Mouse (Mus musculus) CH12.LX (cell line): ENCODE results near the gene Usp13. TPM values are rescaled to one million over a fixed set of nuclear protein-coding genes. Genes with fewer than 3 reads are reported as not detected.

Source experiments
- DNase-seq: peaks from one replicate; pipeline ENCODE4 v3.0.0-alpha.2; 2013; ENCODE audit errors: extremely low read depth
- H3K27ac ChIP-seq: 2 replicates; pipeline ENCODE4 v1.5.1; 2012; ENCODE audit warnings: low read depth, mild to moderate bottlenecking, control low read depth, moderate library complexity; ENCODE audit not compliant: insufficient read depth
- H3K27me3 ChIP-seq: replicated peaks from 2 replicates; pipeline ENCODE3; 2012; ENCODE audit warnings: inconsistent platforms
- H3K36me3 ChIP-seq, 2 experiments: replicated peaks in 1 of 2; 2 replicates each; pipeline versions ENCODE3 to v1.6.1; 2012; ENCODE audit warnings: inconsistent platforms in 1 of 2, low read length in 1 of 2, mild to moderate bottlenecking in 1 of 2, mixed read lengths in 1 of 2, moderate library complexity in 1 of 2; ENCODE audit not compliant: control insufficient read depth in 1 of 2, insufficient read depth in 1 of 2
- H3K4me1 ChIP-seq, 2 experiments: 2 replicates each; pipeline ENCODE4 v1.6.1; 2012; ENCODE audit warnings: inconsistent platforms in 1 of 2, moderate library complexity in 1 of 2; ENCODE audit not compliant: insufficient read depth in 2 of 2, control insufficient read depth in 1 of 2
- H3K4me2 ChIP-seq: 2 replicates; pipeline ENCODE4 v1.6.1; 2012; ENCODE audit warnings: low read depth, mild to moderate bottlenecking, control low read depth; ENCODE audit not compliant: poor library complexity, insufficient read depth, severe bottlenecking
- H3K4me3 ChIP-seq, 3 experiments: fragments of 150-350 bp in 1 of 3; sonication (generic) in 1 of 3; replicated peaks in 1 of 3; 2 replicates each; pipeline versions ENCODE3 to v1.5.1; 2011 to 2012; ENCODE audit warnings: low read depth in 2 of 3, low read length in 2 of 3, mild to moderate bottlenecking in 2 of 3, moderate library complexity in 2 of 3, control low read depth in 1 of 3, improper control_type of control experiment in 1 of 3, inconsistent platforms in 1 of 3, mixed read lengths in 1 of 3; ENCODE audit not compliant: poor library complexity in 1 of 3
- H3K79me2 ChIP-seq: replicated peaks from 2 replicates; pipeline ENCODE4 v1.6.1; 2012; ENCODE audit warnings: mild to moderate bottlenecking, moderate library complexity; ENCODE audit not compliant: control insufficient read depth, poor library complexity, insufficient read depth, severe bottlenecking; ENCODE audit errors: extremely low read depth
- H3K9ac ChIP-seq: 2 replicates; pipeline ENCODE4 v1.6.1; 2012; ENCODE audit warnings: low read depth, mild to moderate bottlenecking, control low read depth, moderate library complexity; ENCODE audit not compliant: insufficient read depth
- H3K9me3 ChIP-seq: replicated peaks from 2 replicates; pipeline ENCODE3; 2012; ENCODE audit warnings: low read length, inconsistent platforms, mixed read lengths
- E2F4 ChIP-seq: IDR thresholded peaks from 2 replicates; pipeline ENCODE4 v1.6.1; 2011; ENCODE audit warnings: low read depth, low read length, improper control_type of control experiment; ENCODE audit not compliant: insufficient replicate concordance
- ELF1 ChIP-seq: IDR thresholded peaks from 2 replicates; pipeline ENCODE4 v1.6.1; 2014; ENCODE audit warnings: low read depth, mild to moderate bottlenecking, inconsistent platforms, low read length, improper control_type of control experiment
- MAFK ChIP-seq: IDR thresholded peaks from 2 replicates; pipeline ENCODE4 v1.6.1; 2011; ENCODE audit warnings: low read length, improper control_type of control experiment; ENCODE audit not compliant: insufficient replicate concordance
- MAZ ChIP-seq: IDR thresholded peaks from 2 replicates; pipeline ENCODE4 v1.6.1; 2012; ENCODE audit warnings: low read depth, mild to moderate bottlenecking, inconsistent platforms, low read length, improper control_type of control experiment, moderate library complexity
- MEF2A ChIP-seq: IDR thresholded peaks from 2 replicates; pipeline ENCODE4 v1.6.1; 2014; ENCODE audit warnings: low read depth, mild to moderate bottlenecking, inconsistent platforms, low read length, improper control_type of control experiment, borderline replicate concordance
- MYC ChIP-seq: IDR thresholded peaks from 2 replicates; pipeline ENCODE4 v1.6.1; 2011; ENCODE audit warnings: low read depth, mild to moderate bottlenecking, improper control_type of control experiment, low read length
- NELFE ChIP-seq: IDR thresholded peaks from 2 replicates; pipeline ENCODE4 v1.6.1; 2011; ENCODE audit warnings: low read depth, low read length, improper control_type of control experiment
- SMC3 ChIP-seq: IDR thresholded peaks from 2 replicates; pipeline ENCODE4 v1.6.1; 2011; ENCODE audit warnings: low read depth, low read length, improper control_type of control experiment
- USF1 ChIP-seq: IDR thresholded peaks from 2 replicates; pipeline ENCODE4 v1.6.1; 2014; ENCODE audit warnings: low read depth, mild to moderate bottlenecking, inconsistent platforms, low read length, improper control_type of control experiment
- ZKSCAN1 ChIP-seq: IDR thresholded peaks from 2 replicates; pipeline ENCODE4 v1.6.1; 2012; ENCODE audit warnings: low read depth, inconsistent platforms, low read length, improper control_type of control experiment, borderline replicate concordance
- ZNF384 ChIP-seq: IDR thresholded peaks from 2 replicates; pipeline ENCODE4 v1.6.1; 2012; ENCODE audit warnings: low read depth, low read length, improper control_type of control experiment, inconsistent platforms
- dilution Hi-C: fragments of 300-500 bp; cut with MboI; formaldehyde crosslinking; loops from 2 replicates; pipeline ENCODE4 v1.14.3; 2020; ENCODE audit warnings: low sequenced_read_pairs; ENCODE audit not compliant: extremely low pct_unique_long_range_greater_than_20kb, extremely low pct_ligation_motif_present
- in situ Hi-C: fragments of 300-500 bp; cut with MboI; formaldehyde crosslinking; loops from 3 replicates; pipeline ENCODE4 v1.14.3; 2019; ENCODE audit warnings: low sequenced_read_pairs, low pct_ligation_motif_present, low pct_unique_long_range_greater_than_20kb, mixed read lengths
- polyA plus RNA-seq: library from polyadenylated mRNA; unstranded; fragments of >175 nt; gene quantifications from 2 replicates; pipeline ENCODE4 v1.2.1, GENCODE M21; 2012; ENCODE audit warnings: low read depth; ENCODE audit not compliant: insufficient read length
- total RNA-seq, 2 experiments: library from RNA; depleted of rRNA; stranded (reverse); fragments of 300-350 nt in 1 of 2; fragments of >200 nt in 1 of 2; gene quantifications; 2 replicates each; pipeline ENCODE4 v1.2.3; 2012 to 2014

Gene Usp13
- total and polyA plus RNA-seq, 3 experiments, result not detected

DNA sequence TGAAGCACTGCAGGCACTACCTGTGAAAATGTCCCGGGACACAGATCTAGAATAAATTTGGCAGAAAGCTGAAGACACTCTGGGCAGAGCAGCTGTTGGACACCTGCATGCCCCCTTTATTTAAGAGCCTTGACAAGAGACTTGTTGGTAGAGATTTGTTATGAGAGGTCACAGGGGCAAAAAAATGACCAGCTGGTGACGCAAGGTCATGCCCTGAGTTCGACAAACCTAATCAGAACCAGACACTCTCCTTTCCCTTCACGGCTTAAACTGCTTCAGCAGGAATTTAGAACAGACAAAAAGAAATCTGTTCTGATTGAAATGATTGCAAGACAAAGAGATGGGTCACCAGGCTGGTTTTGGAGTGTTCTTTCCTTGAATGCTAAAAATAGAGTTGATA, 162.6 kb downstream of the Usp13 start:
- H3K27me3 ChIP-seq, result no peaks in the 10 kb centered on the region
- H3K27ac ChIP-seq, result no peak overlapping the region
- no peaks in the 10 kb centered on the region for H3K4me1 ChIP-seq
- DNase-seq, result no peak
- no peaks in the 10 kb centered on the region for H3K36me3 ChIP-seq
- no peak overlapping the region for H3K9ac ChIP-seq
- H3K4me2 ChIP-seq, result no peak overlapping the region
- no peaks in the 10 kb centered on the region for H3K9me3 ChIP-seq
- no peak overlapping the region for H3K4me3 ChIP-seq
- H3K79me2 ChIP-seq, result no peaks in the 10 kb centered on the region
- dilution Hi-C loops (no loop called here), in situ Hi-C loops (no loop called here)
- TF ChIP-seq SMC3 (no peak), MAFK (no peak), E2F4 (no peak), MEF2A (no peak), MAZ (no peak), ZNF384 (no peak), ELF1 (no peak), USF1 (no peak), ZKSCAN1 (no peak)

DNA sequence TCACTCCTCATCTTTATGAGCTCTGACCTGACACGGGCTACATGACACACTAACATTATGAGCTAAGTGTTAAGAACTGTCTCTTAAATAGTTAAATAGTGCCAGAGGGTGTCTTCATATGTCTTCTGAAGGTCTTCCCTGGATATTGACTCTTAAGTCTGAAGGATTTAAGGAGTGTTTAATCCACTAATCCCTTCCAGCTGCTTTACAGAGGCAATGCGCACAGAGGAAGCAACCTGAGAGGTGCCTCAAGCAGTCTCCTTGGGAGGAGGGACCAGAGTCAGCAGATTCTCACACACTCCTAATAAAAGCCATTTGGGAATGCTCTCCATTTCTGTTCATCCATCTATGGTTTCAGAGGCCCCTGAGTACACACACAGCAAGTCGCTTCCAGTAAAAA, 167.8 kb downstream of the Usp13 start:
- no peak for TF ChIP-seq MYC
- TF ChIP-seq NELFE, result no peak
- Histone ChIP-seq H3K27ac (no peak overlapping the region), H3K9me3 (no peaks in the 10 kb centered on the region), H3K36me3 (no peaks in the 10 kb centered on the region), H3K4me1 (peaks cover 0 to 8% of the 10 kb centered on the region in 2 experiments; a peak in 3 of 4 replicates), H3K4me3 (no peak overlapping the region), H3K9ac (no peak overlapping the region), H3K79me2 (no peaks in the 10 kb centered on the region), H3K27me3 (no peaks in the 10 kb centered on the region), H3K4me2 (no peak overlapping the region)
- DNase-seq, result no peak
- dilution Hi-C loops (no loop called here), in situ Hi-C loops (no loop called here)

Other genes with a start within 250 kb of the Usp13 start
- 1.8 and 5.0 TPM in 2 replicates for gene Gnb4, start 201.0 kb upstream of the Usp13 start, total RNA-seq (2012; rRNA removed)
- gene Gnb4, start 201.0 kb upstream of the Usp13 start, total RNA-seq (2014; rRNA removed), result 0.38 and 0.50 TPM in 2 replicates
- 0.38 and 0.41 TPM in 2 replicates for gene Gnb4, start 201.0 kb upstream of the Usp13 start, polyA plus RNA-seq
- 80.7 and 96.6 TPM in 2 replicates for gene Actl6a, start 111.2 kb upstream of the Usp13 start, total RNA-seq (2012; rRNA removed)
- 132 and 140 TPM in 2 replicates for gene Actl6a, start 111.2 kb upstream of the Usp13 start, total RNA-seq (2014; rRNA removed)
- gene Actl6a, start 111.2 kb upstream of the Usp13 start, polyA plus RNA-seq, result 87.8 and 89.1 TPM in 2 replicates
- gene Ndufb5, start 80.6 kb upstream of the Usp13 start, total RNA-seq (2012; rRNA removed), result 175 and 179 TPM in 2 replicates
- 427 and 467 TPM in 2 replicates for gene Ndufb5, start 80.6 kb upstream of the Usp13 start, total RNA-seq (2014; rRNA removed)
- gene Ndufb5, start 80.6 kb upstream of the Usp13 start, polyA plus RNA-seq, result 145 and 163 TPM in 2 replicates
- 32.5 and 43.7 TPM in 2 replicates for gene Mrpl47, start 79.9 kb upstream of the Usp13 start, total RNA-seq (2012; rRNA removed)
- gene Mrpl47, start 79.9 kb upstream of the Usp13 start, total RNA-seq (2014; rRNA removed), result 48.8 and 66.5 TPM in 2 replicates
- 56.2 and 68.6 TPM in 2 replicates for gene Mrpl47, start 79.9 kb upstream of the Usp13 start, polyA plus RNA-seq